ENCODE assay signal across 15 mouse cellular contexts in the genomic region with DNA sequence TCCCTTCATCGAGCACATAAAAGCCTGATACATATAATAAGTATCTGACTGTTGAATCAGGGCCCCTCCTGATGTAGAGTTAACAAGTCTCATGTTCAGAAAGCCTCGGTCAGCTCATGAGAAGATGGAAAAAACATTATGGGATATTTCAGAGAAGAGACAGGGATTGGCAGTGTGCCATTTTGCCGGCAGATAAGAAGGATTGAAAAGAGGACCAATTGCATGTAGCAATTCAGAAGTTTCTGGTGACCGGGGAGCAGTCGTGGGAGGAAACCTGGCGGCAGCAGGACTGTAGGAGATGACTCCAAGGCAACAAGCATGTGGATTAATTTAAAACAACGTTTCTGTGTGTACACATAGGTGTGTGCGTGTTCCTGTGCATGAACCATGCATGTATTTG.
A peak's percentile ranks its signal among the peaks of the same experiment; 100 is the strongest.
DNase-seq lines count a peak whose midpoint lies in the region; ATAC-seq and TF ChIP-seq lines count a peak whose summit lies in the region.
"Had no signal": no experiment of that assay in that cellular context is flagged by ENCODE, and none has a peak within 500 bp of the region (broad histone marks: within the 10 kb centered on the region; RNA-seq: fewer than 3 reads in every experiment).

No protein-coding gene starts in this region.

- H3K9ac ChIP-seq in kidney, postnatal 0 days (ENCODE audit: low read depth, low read length), result no peak overlapping the region
- H3K9ac ChIP-seq in kidney, embryonic 15.5 days, result no peak overlapping the region
- H3K9ac ChIP-seq: embryonic facial prominence, embryonic 15.5 days; hindbrain, embryonic 13.5 days; neural tube, embryonic 13.5 days had no signal

- H3K36me3 ChIP-seq in kidney, postnatal 0 days (ENCODE audit: insufficient read depth, low read length), result no peaks in the 10 kb centered on the region
- no peaks in the 10 kb centered on the region for H3K36me3 ChIP-seq in kidney, embryonic 15.5 days
- H3K36me3 ChIP-seq: embryonic facial prominence, embryonic 15.5 days; hindbrain, embryonic 13.5 days; neural tube, embryonic 13.5 days had no signal

- no peak overlapping the region for H3K4me3 ChIP-seq in kidney, postnatal 0 days (replicated peaks; ENCODE audit: low read depth, low read length)
- H3K4me3 ChIP-seq in kidney, embryonic 15.5 days (replicated peaks), result no peak overlapping the region
- H3K4me3 ChIP-seq: embryonic facial prominence, embryonic 15.5 days; hindbrain, embryonic 13.5 days; neural tube, embryonic 13.5 days had no signal

- intact Hi-C loops in heart, postnatal 10 days (cut with DNase I), result no loop called here

- H3K4me1 ChIP-seq in kidney, postnatal 0 days (replicated peaks; ENCODE audit: insufficient read depth, low read length), result 0 out of 2 replicates have a peak, but pooled peaks cover 4% of the 10 kb centered on the region
- peaks cover 15% of the 10 kb centered on the region for H3K4me1 ChIP-seq in kidney, embryonic 15.5 days

- TF ChIP-seq CTCF in kidney, postnatal 0 days (IDR thresholded peaks at IDR 0.05; ENCODE audit: low read depth), result no peak

- peak; percentile 54 for DNase-seq in kidney, postnatal 0 days (ENCODE audit: low spot score)
- peak; percentile 9 for DNase-seq in right cerebral cortex, postnatal 14 days
- DNase-seq in right cerebral cortex, postnatal 25 days, result no peak
- DNase-seq in heart, postnatal 10 days, result peak; percentile 54 to 70
- DNase-seq in thymus, postnatal 4 days, result no peak
- DNase-seq in layer of hippocampus, adult 9-11 months, result no peak
- DNase-seq: gastrocnemius, postnatal 25 days; kidney, adult 11 months had no signal

- H3K27me3 ChIP-seq in kidney, postnatal 0 days (ENCODE audit: insufficient read depth, low read length), result no peaks in the 10 kb centered on the region
- no peaks in the 10 kb centered on the region for H3K27me3 ChIP-seq in kidney, embryonic 15.5 days
- H3K27me3 ChIP-seq: embryonic facial prominence, embryonic 15.5 days; hindbrain, embryonic 13.5 days; neural tube, embryonic 13.5 days had no signal

- no peak overlapping the region for H3K4me2 ChIP-seq in kidney, postnatal 0 days (ENCODE audit: low read length)
- no peak overlapping the region for H3K4me2 ChIP-seq in kidney, embryonic 15.5 days
- H3K4me2 ChIP-seq: embryonic facial prominence, embryonic 15.5 days; hindbrain, embryonic 13.5 days; neural tube, embryonic 13.5 days had no signal

- H3K27ac ChIP-seq in kidney, postnatal 0 days, result no peak overlapping the region
- no peak overlapping the region for H3K27ac ChIP-seq in kidney, embryonic 15.5 days
- H3K27ac ChIP-seq: embryonic facial prominence, embryonic 15.5 days; hindbrain, embryonic 13.5 days; macrophage; neural tube, embryonic 13.5 days had no signal

- WGBS in kidney, postnatal 0 days, result 49% methylated on average over 8 of the region's 8 CpGs
- WGBS in kidney, embryonic 15.5 days, result 59% methylated on average over 8 of the region's 8 CpGs

- no peak for ATAC-seq in kidney, postnatal 0 days (replicated peaks; ENCODE audit: low FRiP score, low read depth)
- no peak for ATAC-seq in kidney, embryonic 15.5 days (replicated peaks; ENCODE audit: low FRiP score)
- ATAC-seq in megakaryocyte progenitor cell, adult 5-6 weeks (replicated peaks; ENCODE audit: poor library complexity), result no peak
- ATAC-seq: forebrain, embryonic 14.5 days had no signal

- no peaks in the 10 kb centered on the region for H3K9me3 ChIP-seq in kidney, postnatal 0 days (replicated peaks; ENCODE audit: low read length)
- H3K9me3 ChIP-seq in kidney, embryonic 15.5 days (replicated peaks), result no peaks in the 10 kb centered on the region
- H3K9me3 ChIP-seq: embryonic facial prominence, embryonic 15.5 days; hindbrain, embryonic 13.5 days; neural tube, embryonic 13.5 days had no signal

Comparison
In these comparisons a context has a peak if more than half of its experiments do, and no peak if none do; other contexts are left out.
1. DNase-seq: peak in kidney, postnatal 0 days (single experiment), right cerebral cortex, postnatal 14 days (single experiment) and heart, postnatal 10 days (2 of 2); none in right cerebral cortex, postnatal 25 days (single experiment), thymus, postnatal 4 days (single experiment) and layer of hippocampus, adult 9-11 months (single experiment).